Mouse (Mus musculus) heart, adult 2 months (tissue): ENCODE data around the gene Hipk2.

Experiments used
- CTCF ChIP-seq: fragments of 200-600 bp; IDR thresholded peaks from 2 replicates; pipeline ENCODE4 v1.8.1; 2022; ENCODE audit warnings: antibody characterized with exemption, mild to moderate bottlenecking, moderate library complexity
- POLR2A ChIP-seq: fragments of 200-500 bp; IDR thresholded peaks from 2 replicates; pipeline ENCODE4 v1.6.1; 2011; ENCODE audit warnings: mild to moderate bottlenecking, low read depth, low read length, control low read depth; ENCODE audit not compliant: insufficient read depth

DNA sequence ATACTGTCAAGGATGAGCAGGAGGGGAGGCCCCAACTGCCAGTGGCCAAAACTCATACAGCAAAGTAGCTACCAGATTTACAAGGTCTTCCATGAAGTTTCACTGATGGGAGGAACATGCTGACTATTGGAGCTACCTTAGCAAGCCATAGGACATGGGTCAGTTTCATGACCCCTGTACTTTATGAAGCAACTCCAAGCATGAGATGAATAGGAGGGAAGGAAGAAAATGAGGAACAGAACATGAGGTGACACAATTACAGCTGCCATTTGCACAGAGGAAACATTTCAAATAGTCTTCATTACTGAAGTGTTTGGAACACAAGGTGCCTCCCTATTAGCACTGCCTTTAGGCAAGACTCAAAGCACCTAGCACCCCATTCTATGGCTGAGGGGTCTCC is 10.2 kb downstream of the Hipk2 start:
- TF ChIP-seq POLR2A (no peak), CTCF (no peak)
